Mouse (Mus musculus): ENCODE measurements around the gene Foxi3. TPM values are rescaled to one million over a fixed set of nuclear protein-coding genes. Genes with fewer than 3 reads are reported as not detected.

Gene Foxi3
- not detected for total RNA-seq (2021)
- long read RNA-seq, experiment 1, result 0 reads
- long read RNA-seq, experiment 2, result 0 reads

- DNase-seq, result no peak
These were observed at the start of gene Foxi3 for GRCm38 (mm10) chr6:70956285-70956912. Foxi3 (plus strand) TSS chr6:70956531.

- DNase-seq, result no peak
These were observed 46.8 kb upstream of the Foxi3 start for GRCm38 (mm10) chr6:70909572-70909971.

GRCm38 (mm10) chr6:70910285-70910684 is 46.0 kb upstream of the Foxi3 start:
- no peak for DNase-seq

- DNase-seq, result no peak
These were observed 44.5 kb upstream of the Foxi3 start for GRCm38 (mm10) chr6:70911668-70912395.

- no peak for DNase-seq
These were observed 44.0 kb upstream of the Foxi3 start for GRCm38 (mm10) chr6:70912396-70912765.

GRCm38 (mm10) chr6:70918827-70919226 is 37.5 kb upstream of the Foxi3 start, which contains the start of gene Tex37:
Tex37 (minus strand) TSS chr6:70918927.
- DNase-seq, result no peak

GRCm38 (mm10) chr6:70921274-70922074 is 34.9 kb upstream of the Foxi3 start:
- DNase-seq, result peak in 1 of 2 experiments; percentile 52

GRCm38 (mm10) chr6:70931801-70932200 is 24.5 kb upstream of the Foxi3 start:
- no peak for DNase-seq

- no peak for DNase-seq
These were observed 3.1 kb upstream of the Foxi3 start for GRCm38 (mm10) chr6:70953274-70953673.

GRCm38 (mm10) chr6:70954040-70954439 is 2.3 kb upstream of the Foxi3 start:
- no peak for DNase-seq

GRCm38 (mm10) chr6:70955291-70955800 is 985 bp upstream of the Foxi3 start:
- no peak for DNase-seq

- peak in 1 of 2 experiments; percentile 9 for DNase-seq
These were observed 490 bp upstream of the Foxi3 start for GRCm38 (mm10) chr6:70955841-70956240.

- DNase-seq, result no peak
These were observed 605 bp downstream of the Foxi3 start for GRCm38 (mm10) chr6:70956936-70957335.

- no peak for DNase-seq
These were observed 1.1 kb downstream of the Foxi3 start for GRCm38 (mm10) chr6:70957341-70957940.

GRCm38 (mm10) chr6:70964116-70964830 is 7.9 kb downstream of the Foxi3 start:
- no peak for DNase-seq

- DNase-seq, result no peak
These were observed 9.4 kb downstream of the Foxi3 start for GRCm38 (mm10) chr6:70965694-70966093.

GRCm38 (mm10) chr6:70967422-70967821 is 11.1 kb downstream of the Foxi3 start:
- DNase-seq, result no peak

- DNase-seq, result no peak
These were observed 12.0 kb downstream of the Foxi3 start for GRCm38 (mm10) chr6:70968291-70968690.

- DNase-seq, result no peak
These were observed 16.7 kb downstream of the Foxi3 start for GRCm38 (mm10) chr6:70973066-70973465.

GRCm38 (mm10) chr6:70981036-70981435 is 24.7 kb downstream of the Foxi3 start:
- no peak for DNase-seq

- no peak for DNase-seq
These were observed 26.1 kb downstream of the Foxi3 start for GRCm38 (mm10) chr6:70982416-70982815.

GRCm38 (mm10) chr6:70986683-70987082 is 30.4 kb downstream of the Foxi3 start:
- no peak for DNase-seq

Measured in heart, adult 18-20 months (tissue).